Mouse (Mus musculus) kidney, postnatal 0 days (tissue): ENCODE data around the gene Mecp2. TPM values are rescaled to one million over a fixed set of nuclear protein-coding genes. Genes with fewer than 3 reads are reported as not detected.

Experiments used
- ATAC-seq: fragments of 200-750 bp; cut with Nextera tagmentation; replicated peaks from 2 replicates; pipeline ENCODE4 v1.8.0; 2017; ENCODE audit warnings: low read depth, moderate number of reproducible peaks, moderate TSS enrichment, moderate library complexity; ENCODE audit not compliant: low FRiP score
- DNase-seq: peaks from one replicate; pipeline ENCODE4 v3.0.0-alpha.2; 2016; ENCODE audit warnings: low spot score
- H3K27ac ChIP-seq: fragments of 300-500 bp; sonication (generic); 2 replicates; pipeline ENCODE4 v1.5.1; 2014; ENCODE audit warnings: mild to moderate bottlenecking
- H3K27me3 ChIP-seq: fragments of 300-500 bp; sonication (generic); 2 replicates; pipeline ENCODE4 v1.6.1; 2014; ENCODE audit warnings: low read length, mixed read lengths; ENCODE audit not compliant: insufficient read depth
- H3K36me3 ChIP-seq: fragments of 300-500 bp; sonication (generic); 2 replicates; pipeline ENCODE4 v1.6.1; 2014; ENCODE audit warnings: low read length, mixed read lengths; ENCODE audit not compliant: insufficient read depth
- H3K4me1 ChIP-seq: fragments of 300-500 bp; sonication (generic); replicated peaks from 2 replicates; pipeline ENCODE4 v1.6.1; 2014; ENCODE audit warnings: antibody characterized with exemption, low read length, mixed read lengths; ENCODE audit not compliant: insufficient read depth
- H3K4me2 ChIP-seq: fragments of 300-500 bp; sonication (generic); 2 replicates; pipeline ENCODE4 v1.6.1; 2014; ENCODE audit warnings: mild to moderate bottlenecking, low read length, moderate library complexity, mixed read lengths
- H3K4me3 ChIP-seq: fragments of 300-500 bp; sonication (generic); replicated peaks from 2 replicates; pipeline ENCODE4 v1.5.1; 2014; ENCODE audit warnings: low read depth, low read length
- H3K9ac ChIP-seq: fragments of 300-500 bp; sonication (generic); 2 replicates; pipeline ENCODE4 v1.6.1; 2014; ENCODE audit warnings: low read depth, low read length
- H3K9me3 ChIP-seq: fragments of 300-500 bp; sonication (generic); replicated peaks from 2 replicates; pipeline ENCODE4 v1.6.1; 2016; ENCODE audit warnings: low read length, inconsistent platforms, mixed read lengths
- CTCF ChIP-seq: IDR thresholded peaks from 2 replicates; pipeline ENCODE4 v1.5.1; 2016; ENCODE audit warnings: antibody characterized with exemption, low read depth, mild to moderate bottlenecking, moderate library complexity
- WGBS: fragments of 180-500 bp; shearing (Covaris S2); extraction: QIAGEN DNeasy Blood & Tissue Kit; methylation state at CpG from one replicate; pipeline ENCODE4 v1.1.7; 2014; 5-methylcytosine and 5-hydroxymethylcytosine counted together
- polyA plus RNA-seq: library from polyadenylated mRNA; unstranded; fragments of >200 nt; fragmentation: Nextera tagmentation; extraction: Ambion mirVana; gene quantifications from 2 replicates; pipeline ENCODE4 v1.2.1, GENCODE M21; 2015

Gene Mecp2
- polyA plus RNA-seq, 1 experiment from 2014 or later = 9.4 TPM

GRCm38 (mm10) chrX:74084276-74084837, 50.8 kb downstream of the Mecp2 start:
- no peaks in the 10 kb centered on the region for H3K27me3 ChIP-seq
- H3K9me3 ChIP-seq = no peaks in the 10 kb centered on the region
- peak overlapping the region; percentile 79 for H3K9ac ChIP-seq
- 25% methylated on average over 17 of the region's 17 CpGs for WGBS
- no peaks in the 10 kb centered on the region for H3K36me3 ChIP-seq
- H3K4me2 ChIP-seq = peak overlapping the region; percentile 57
- DNase-seq = no peak
- H3K4me3 ChIP-seq = peak overlapping the region; percentile 62
- H3K27ac ChIP-seq = peak overlapping the region; percentile 93
- ATAC-seq = no peak
- H3K4me1 ChIP-seq = no peaks in the 10 kb centered on the region
- no peak for TF ChIP-seq CTCF

DNA sequence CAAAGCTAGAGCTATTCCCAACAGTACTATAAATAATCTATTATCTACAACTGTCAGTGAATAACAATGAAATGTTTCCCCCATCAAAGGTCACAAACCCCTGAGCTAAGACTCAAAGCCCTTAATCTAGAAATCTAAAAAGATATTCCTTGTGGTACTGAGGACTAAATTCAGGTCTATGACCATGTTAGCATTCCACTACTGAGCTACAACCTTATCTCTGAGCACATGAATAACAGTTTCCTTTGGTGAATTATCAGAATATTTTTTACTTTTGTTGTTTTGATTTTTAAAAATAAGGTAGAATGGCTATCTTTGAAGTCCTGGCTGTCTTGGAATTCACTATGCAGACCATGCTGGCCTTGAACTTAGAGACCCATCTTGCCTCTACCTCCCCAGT, 64.4 kb downstream of the Mecp2 start:
- H3K27ac ChIP-seq = no peak overlapping the region
- H3K9me3 ChIP-seq = no peaks in the 10 kb centered on the region
- no peaks in the 10 kb centered on the region for H3K27me3 ChIP-seq
- H3K9ac ChIP-seq = no peak overlapping the region
- H3K4me2 ChIP-seq = no peak overlapping the region
- no peak for DNase-seq
- ATAC-seq = no peak
- no peaks in the 10 kb centered on the region for H3K4me1 ChIP-seq
- no peak for TF ChIP-seq CTCF
- no peaks in the 10 kb centered on the region for H3K36me3 ChIP-seq
- H3K4me3 ChIP-seq = no peak overlapping the region

DNA sequence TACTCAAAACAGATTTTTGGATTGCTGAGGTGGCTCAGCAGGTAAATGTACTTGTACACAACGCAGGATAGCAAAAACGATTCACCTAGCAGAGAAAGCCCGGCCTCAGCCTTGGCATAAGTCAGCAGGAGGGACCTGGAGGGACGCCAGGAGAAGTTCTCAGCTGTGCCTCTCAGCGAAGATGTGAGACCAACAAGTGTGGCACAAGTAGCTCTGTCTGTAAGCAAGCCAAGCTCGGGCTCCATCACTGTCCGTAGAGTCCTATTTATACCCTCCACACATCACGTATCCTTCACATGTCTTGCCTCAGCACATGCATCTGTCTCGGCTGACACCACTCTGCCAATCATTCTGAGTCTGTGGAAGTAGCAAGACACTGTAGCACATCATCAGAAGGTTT, 67.3 kb downstream of the Mecp2 start:
- no peak for TF ChIP-seq CTCF
- Histone ChIP-seq H3K9ac (no peak overlapping the region), H3K4me3 (no peak overlapping the region), H3K27me3 (no peaks in the 10 kb centered on the region), H3K4me1 (no peaks in the 10 kb centered on the region), H3K36me3 (no peaks in the 10 kb centered on the region), H3K9me3 (no peaks in the 10 kb centered on the region), H3K27ac (no peak overlapping the region), H3K4me2 (no peak overlapping the region)
- DNase-seq = no peak
- no peak for ATAC-seq
- WGBS = 79% methylated on average over 9 of the region's 9 CpGs

- Histone ChIP-seq H3K27me3 (no peaks in the 10 kb centered on the region), H3K9me3 (no peaks in the 10 kb centered on the region), H3K4me3 (no peak overlapping the region), H3K4me1 (no peaks in the 10 kb centered on the region), H3K27ac (no peak overlapping the region), H3K4me2 (no peak overlapping the region), H3K9ac (no peak overlapping the region), H3K36me3 (no peaks in the 10 kb centered on the region)
- ATAC-seq (no peak), DNase-seq (no peak)
- TF ChIP-seq CTCF = no peak
- WGBS = 50% methylated on average over 1 of the region's 1 CpGs
These were observed 90.1 kb downstream of the Mecp2 start for GRCm38 (mm10) chrX:74045107-74045506.

DNA sequence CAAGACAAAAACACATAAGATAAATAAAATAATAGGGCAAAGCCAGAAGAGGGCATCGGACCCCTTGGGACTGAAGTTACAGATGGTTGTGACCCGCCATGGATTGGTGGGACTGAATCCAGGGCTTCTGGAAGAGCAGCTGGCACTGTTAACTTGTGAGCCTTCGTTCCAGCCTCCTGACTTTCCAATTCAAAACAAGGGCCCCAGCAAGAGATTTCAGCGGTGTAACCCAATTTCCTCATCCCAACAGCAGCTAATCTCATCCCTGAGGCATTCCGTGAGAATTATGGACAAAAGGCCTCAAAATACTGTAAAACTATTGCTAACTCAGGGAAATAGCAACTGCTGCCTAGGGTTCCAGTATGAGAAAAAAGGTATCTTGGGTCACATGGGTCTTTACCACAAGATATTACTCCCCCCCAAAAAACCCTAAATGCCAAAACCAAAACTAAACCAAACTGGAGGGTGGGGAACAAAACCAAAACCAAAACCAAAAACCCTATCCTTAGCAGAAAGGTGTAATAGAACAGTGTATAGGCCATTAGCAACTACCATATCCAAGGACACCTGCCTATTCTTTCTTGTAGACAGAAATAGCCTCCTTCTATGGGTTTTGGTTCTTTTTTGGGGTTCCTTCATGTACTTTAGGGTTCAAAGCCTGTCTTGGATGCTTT, 97.3 kb downstream of the Mecp2 start:
- Histone ChIP-seq H3K4me2 (no peak overlapping the region), H3K4me1 (no peaks in the 10 kb centered on the region), H3K36me3 (peaks cover 11% of the 10 kb centered on the region; the same call in 1 of the 2 replicates), H3K9ac (no peak overlapping the region), H3K27me3 (no peaks in the 10 kb centered on the region), H3K4me3 (no peak overlapping the region), H3K27ac (no peak overlapping the region), H3K9me3 (no peaks in the 10 kb centered on the region)
- no peak for TF ChIP-seq CTCF
- ATAC-seq (no peak), DNase-seq (no peak)
- 82% methylated on average over 5 of the region's 5 CpGs for WGBS

- Histone ChIP-seq H3K4me1 (no peaks in the 10 kb centered on the region), H3K4me3 (no peak overlapping the region), H3K27me3 (no peaks in the 10 kb centered on the region), H3K36me3 (0 out of 2 replicates have a peak, but pooled peaks cover 3% of the 10 kb centered on the region), H3K4me2 (no peak overlapping the region), H3K27ac (no peak overlapping the region), H3K9ac (no peak overlapping the region), H3K9me3 (no peaks in the 10 kb centered on the region)
- 40% methylated on average over 1 of the region's 1 CpGs for WGBS
- DNase-seq (no peak), ATAC-seq (no peak)
- no peak for TF ChIP-seq CTCF
These were observed 105.2 kb downstream of the Mecp2 start for GRCm38 (mm10) chrX:74030000-74030399.
